Mouse (Mus musculus): ENCODE measurements around the gene Tnks2.

DNA sequence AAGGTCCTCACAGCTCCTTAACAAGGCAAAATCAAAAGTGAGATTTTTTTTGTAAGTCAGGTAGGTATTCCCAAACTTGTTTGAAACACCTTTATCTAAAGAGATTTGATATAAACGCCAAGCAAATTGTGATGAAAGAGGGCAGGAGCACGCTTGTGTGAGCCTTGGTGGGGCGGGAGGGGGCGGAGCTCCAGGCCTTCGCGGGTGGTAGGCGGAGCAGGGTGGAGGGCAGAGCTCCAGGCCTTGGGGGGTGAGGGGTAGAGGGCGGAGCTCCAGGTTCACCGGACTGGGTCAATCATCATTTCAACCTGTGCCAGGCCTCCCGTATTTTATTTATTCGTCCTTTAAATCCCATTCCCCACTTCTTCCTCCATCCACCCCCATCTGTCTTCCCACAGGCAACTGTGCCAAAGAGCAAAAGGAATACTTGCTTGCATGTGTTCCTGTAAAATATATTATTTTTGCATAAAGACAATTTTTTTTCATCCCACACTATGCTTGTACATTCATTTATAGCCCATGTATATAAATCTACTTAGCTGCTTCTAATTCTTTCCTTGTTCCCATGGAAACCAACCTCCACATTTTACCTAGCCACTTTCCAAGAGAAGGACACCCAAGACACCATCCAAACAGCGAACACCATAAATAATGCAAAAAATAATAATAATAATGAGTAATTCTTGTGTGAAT is 24.4 kb upstream of the Tnks2 start:
- TF ChIP-seq CTCF (IDR thresholded peaks at IDR 0.05; ENCODE audit: borderline replicate concordance, insufficient read depth, low read length) = no peak
- TF ChIP-seq POLR2A (IDR thresholded peaks at IDR 0.05; ENCODE audit: low read depth, low read length) = no peak

All from embryonic fibroblast, embryonic 13.5 days (primary cell).